Mouse (Mus musculus) heart, embryonic 12.5 days (tissue): ENCODE data around the gene Dnajb13. TPM values are rescaled to one million over a fixed set of nuclear protein-coding genes. Genes with fewer than 3 reads are reported as not detected.

Experiments
- ATAC-seq: fragments of 200-750 bp; cut with Nextera tagmentation; 2 replicates; pipeline ENCODE4 v1.8.0; 2017; ENCODE audit warnings: moderate TSS enrichment, moderate library complexity; ENCODE audit not compliant: insufficient number of reproducible peaks, low FRiP score
- H3K27ac ChIP-seq: fragments of 300-500 bp; sonication (generic); 2 replicates; pipeline ENCODE4 v1.5.1; 2016; ENCODE audit warnings: mild to moderate bottlenecking, moderate library complexity; ENCODE audit not compliant: poor library complexity, severe bottlenecking
- H3K27me3 ChIP-seq: fragments of 300-500 bp; sonication (generic); replicated peaks from 2 replicates; pipeline ENCODE4 v1.6.1; 2016; ENCODE audit warnings: mild to moderate bottlenecking, moderate library complexity
- H3K36me3 ChIP-seq: fragments of 300-500 bp; sonication (generic); 2 replicates; pipeline ENCODE4 v1.6.1; 2016; ENCODE audit warnings: mild to moderate bottlenecking, moderate library complexity
- H3K4me1 ChIP-seq: fragments of 300-500 bp; sonication (generic); replicated peaks from 2 replicates; pipeline ENCODE4 v1.6.1; 2016; ENCODE audit warnings: mild to moderate bottlenecking
- H3K4me2 ChIP-seq: fragments of 300-500 bp; sonication (generic); 2 replicates; pipeline ENCODE4 v1.6.1; 2016; ENCODE audit warnings: mild to moderate bottlenecking, moderate library complexity
- H3K4me3 ChIP-seq: fragments of 300-500 bp; sonication (generic); 2 replicates; pipeline ENCODE4 v1.5.1; 2016; ENCODE audit warnings: mild to moderate bottlenecking
- H3K9ac ChIP-seq: fragments of 300-500 bp; sonication (generic); 2 replicates; pipeline ENCODE4 v1.6.1; 2016; ENCODE audit warnings: mild to moderate bottlenecking, moderate library complexity
- H3K9me3 ChIP-seq: fragments of 300-500 bp; sonication (generic); replicated peaks from 2 replicates; pipeline ENCODE4 v1.6.1; 2016; ENCODE audit warnings: mild to moderate bottlenecking, moderate library complexity
- WGBS: fragments of 180-500 bp; shearing (Covaris S2); methylation state at CpG from one replicate; pipeline ENCODE4 v1.1.7; 2016; 5-methylcytosine and 5-hydroxymethylcytosine counted together
- polyA plus RNA-seq: library from polyadenylated mRNA; unstranded; fragments of >200 nt; fragmentation: Nextera tagmentation; extraction: Ambion mirVana; gene quantifications from 2 replicates; pipeline ENCODE4 v1.2.1, GENCODE M21; 2016

The Dnajb13 gene
- polyA plus RNA-seq, 1 experiment from 2014 or later = 0.10 TPM

DNA sequence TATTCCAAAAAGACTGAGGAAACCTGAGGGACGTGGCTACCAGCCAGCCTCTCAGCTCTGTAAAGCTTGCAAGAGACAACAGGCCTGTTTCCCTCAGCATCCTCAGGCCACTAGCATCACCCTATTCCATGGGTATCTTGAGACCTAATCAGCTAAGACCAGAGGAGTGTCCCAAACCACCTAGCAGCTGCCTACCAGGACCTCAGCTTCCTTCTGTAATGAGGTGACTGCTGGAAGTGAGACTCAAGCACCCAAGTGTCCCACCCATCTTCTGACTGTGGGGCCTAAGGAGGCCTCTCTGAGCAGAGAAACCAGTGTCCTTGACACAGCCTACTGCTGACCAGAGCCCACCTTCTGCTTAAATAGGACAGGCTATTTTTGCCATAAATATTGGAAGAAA lies 45.3 kb downstream of the Dnajb13 start:
- Histone ChIP-seq H3K36me3 (peaks cover 12% of the 10 kb centered on the region), H3K9me3 (no peaks in the 10 kb centered on the region), H3K4me3 (no peak overlapping the region), H3K27ac (no peak overlapping the region), H3K27me3 (no peaks in the 10 kb centered on the region), H3K9ac (no peak overlapping the region), H3K4me2 (no peak overlapping the region), H3K4me1 (peaks cover 62% of the 10 kb centered on the region)
- ATAC-seq = no peak
- WGBS = 87% methylated on average over 1 of the region's 1 CpGs

DNA sequence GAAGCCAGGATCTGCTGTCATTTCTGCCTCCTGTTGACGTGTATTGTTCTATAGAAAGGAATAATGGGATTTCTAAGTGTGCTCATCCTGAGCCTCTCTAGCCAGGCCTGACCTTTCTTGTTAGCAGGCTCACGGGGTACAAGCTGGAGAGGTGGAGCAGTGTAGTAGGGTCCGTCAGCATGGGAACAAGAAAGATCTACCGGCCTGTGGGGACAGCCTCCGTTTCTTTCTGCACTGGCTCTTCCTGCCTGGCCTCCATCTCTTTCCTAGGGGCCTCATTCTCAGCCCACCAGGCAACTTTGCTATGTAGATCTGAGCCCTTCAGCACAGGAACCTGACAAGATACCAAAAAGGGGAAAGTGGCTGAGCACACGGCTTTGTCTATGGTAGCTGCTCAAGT lies 46.0 kb downstream of the Dnajb13 start:
- ATAC-seq = no peak
- Histone ChIP-seq H3K9me3 (no peaks in the 10 kb centered on the region), H3K27ac (no peak overlapping the region), H3K4me1 (peaks cover 61% of the 10 kb centered on the region), H3K4me3 (no peak overlapping the region), H3K9ac (no peak overlapping the region), H3K36me3 (peaks cover 12% of the 10 kb centered on the region), H3K27me3 (no peaks in the 10 kb centered on the region), H3K4me2 (no peak overlapping the region)
- 85% methylated on average over 6 of the region's 6 CpGs for WGBS

DNA sequence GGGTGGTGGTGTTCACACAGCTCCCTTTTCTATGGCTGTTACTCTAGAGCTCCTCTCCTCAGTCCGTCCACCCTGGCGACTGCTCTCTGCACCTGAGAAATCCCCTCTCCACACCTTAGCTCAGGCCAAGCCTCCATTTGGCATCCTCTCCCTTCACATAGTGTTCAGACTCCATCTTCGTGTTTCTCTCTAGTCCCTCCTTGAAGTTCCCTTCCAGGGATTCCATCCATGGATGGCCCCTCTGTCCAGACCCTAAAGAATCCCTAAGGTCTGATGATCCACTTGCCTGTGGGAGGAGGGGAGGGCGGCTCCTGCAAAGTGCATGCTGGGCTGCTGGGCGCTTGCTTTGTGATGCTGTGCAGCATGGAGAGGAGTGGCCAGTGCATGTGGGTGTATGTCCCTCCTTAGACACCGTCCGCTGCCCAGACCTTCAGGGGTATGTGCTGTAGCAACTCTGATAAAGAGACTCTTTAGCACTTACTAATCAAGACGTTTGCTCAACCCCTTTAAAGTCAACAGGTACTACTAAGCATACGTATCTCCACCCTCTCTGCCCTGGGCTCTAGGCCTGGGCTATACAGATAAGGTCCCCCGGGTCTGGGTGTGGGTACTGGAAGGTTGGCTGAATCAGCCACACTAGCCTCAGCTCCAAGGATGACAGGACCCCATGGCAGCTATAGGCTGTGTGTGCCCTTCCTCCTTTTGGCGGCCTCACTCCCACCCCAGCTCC lies 47.8 kb downstream of the Dnajb13 start:
- peak; percentile 91 for ATAC-seq
- Histone ChIP-seq H3K27ac (peak overlapping the region; percentile 87), H3K27me3 (no peaks in the 10 kb centered on the region), H3K4me3 (peak overlapping the region; percentile 9), H3K9me3 (no peaks in the 10 kb centered on the region), H3K9ac (peak overlapping the region; percentile 1; the same call in 1 of the 2 replicates), H3K4me2 (peak overlapping the region; percentile 57; the same call in 1 of the 2 replicates), H3K4me1 (peaks cover 48% of the 10 kb centered on the region), H3K36me3 (peaks cover 12% of the 10 kb centered on the region)
- WGBS = 68% methylated on average over 11 of the region's 11 CpGs

DNA sequence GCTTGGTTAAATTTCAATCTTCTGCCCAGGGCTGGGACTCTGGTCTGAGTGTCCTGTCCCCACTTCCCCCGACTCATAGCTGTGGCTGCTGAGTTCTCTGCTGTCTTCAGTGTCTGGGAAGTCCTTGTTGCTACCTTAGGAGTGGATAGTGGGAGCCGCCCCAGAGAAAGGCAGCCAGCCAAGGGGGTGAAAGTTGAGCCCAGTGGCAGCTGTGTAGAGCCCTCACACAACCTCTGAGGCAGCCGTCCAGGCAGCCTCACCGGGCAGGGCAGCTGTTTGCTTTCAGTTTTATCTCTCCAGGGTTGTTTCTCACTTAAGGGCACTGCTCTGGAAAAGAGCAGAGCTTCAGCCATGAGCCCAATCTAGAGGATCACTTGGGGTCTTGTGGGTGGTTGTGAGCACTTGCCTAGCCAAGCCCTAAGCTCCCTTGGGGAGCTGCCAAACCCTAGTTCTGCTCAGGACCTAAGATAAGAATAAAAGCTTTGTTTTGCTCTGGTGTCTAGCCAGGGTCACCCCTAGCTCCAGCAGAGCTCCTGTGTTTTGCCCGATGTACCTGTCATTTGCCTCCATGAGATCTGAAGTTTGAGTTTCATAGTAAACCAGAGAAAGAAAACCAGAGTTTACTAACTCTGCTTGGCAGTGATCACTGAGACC lies 49.0 kb downstream of the Dnajb13 start:
- Histone ChIP-seq H3K27me3 (no peaks in the 10 kb centered on the region), H3K4me1 (peaks cover 51% of the 10 kb centered on the region), H3K9ac (peak overlapping the region; percentile 64), H3K36me3 (peaks cover 20% of the 10 kb centered on the region), H3K9me3 (no peaks in the 10 kb centered on the region), H3K27ac (peak overlapping the region; percentile 87), H3K4me2 (peak overlapping the region; percentile 57), H3K4me3 (peak overlapping the region; percentile 9)
- ATAC-seq = peak; percentile 7; the same call in 1 of the 2 replicates
- 13% methylated on average over 5 of the region's 5 CpGs for WGBS

DNA sequence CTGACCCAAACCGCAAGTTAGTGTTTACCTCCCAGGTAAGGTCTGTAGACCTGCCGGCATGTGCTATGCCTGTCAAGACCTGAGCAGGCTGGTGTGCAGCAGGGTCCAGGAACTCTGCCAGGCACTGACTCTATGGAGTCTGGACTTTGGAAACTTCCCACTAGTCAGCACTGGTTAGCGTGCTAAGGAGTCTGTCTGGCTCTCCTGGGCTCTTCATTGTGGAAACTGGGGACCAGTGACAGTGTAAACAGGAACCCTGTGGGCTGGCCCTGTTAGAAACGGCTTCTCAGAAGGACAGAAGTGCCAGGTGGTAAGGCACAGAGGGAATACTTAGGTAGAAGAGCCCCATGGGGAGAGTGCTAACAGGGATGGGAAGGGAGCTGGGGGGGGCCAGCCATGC lies 49.5 kb downstream of the Dnajb13 start:
- H3K27ac ChIP-seq = peak overlapping the region; percentile 87
- peak overlapping the region; percentile 9 for H3K4me3 ChIP-seq
- 56% methylated on average over 4 of the region's 4 CpGs for WGBS
- peak overlapping the region; percentile 64 for H3K9ac ChIP-seq
- H3K4me2 ChIP-seq = peak overlapping the region; percentile 57
- no peaks in the 10 kb centered on the region for H3K27me3 ChIP-seq
- H3K36me3 ChIP-seq = peaks cover 21% of the 10 kb centered on the region
- peak; percentile 5; the same call in 1 of the 2 replicates for ATAC-seq
- H3K9me3 ChIP-seq = no peaks in the 10 kb centered on the region
- H3K4me1 ChIP-seq = peaks cover 51% of the 10 kb centered on the region

DNA sequence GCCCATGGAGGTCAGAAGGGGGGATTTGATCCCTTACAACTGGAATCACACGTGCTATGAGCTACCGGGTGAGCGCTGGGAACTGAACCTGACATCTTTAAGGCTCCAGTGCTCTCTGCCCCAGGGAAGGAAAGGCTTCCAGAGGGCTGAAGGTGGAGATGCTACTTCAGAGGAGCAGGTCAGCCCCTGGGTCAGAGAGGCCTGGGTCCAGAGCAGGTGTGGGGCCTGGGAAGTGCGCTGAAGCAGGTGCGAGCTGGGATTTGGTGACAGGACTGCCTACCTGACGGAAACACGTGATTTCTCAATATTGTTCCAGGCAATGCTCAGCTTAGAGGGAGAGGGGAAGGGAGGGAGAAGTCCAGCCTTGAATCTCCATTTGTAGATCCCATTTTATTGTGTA lies 50.5 kb downstream of the Dnajb13 start:
- Histone ChIP-seq H3K27me3 (no peaks in the 10 kb centered on the region), H3K36me3 (peaks cover 23% of the 10 kb centered on the region), H3K4me1 (peaks cover 47% of the 10 kb centered on the region), H3K27ac (peak overlapping the region; percentile 87; the same call in 1 of the 2 replicates), H3K4me2 (0 out of 2 replicates have a peak overlapping the region, but pooled peaks have one; percentile 57), H3K4me3 (no peak overlapping the region), H3K9ac (no peak overlapping the region), H3K9me3 (no peaks in the 10 kb centered on the region)
- 95% methylated on average over 7 of the region's 7 CpGs for WGBS
- no peak for ATAC-seq

DNA sequence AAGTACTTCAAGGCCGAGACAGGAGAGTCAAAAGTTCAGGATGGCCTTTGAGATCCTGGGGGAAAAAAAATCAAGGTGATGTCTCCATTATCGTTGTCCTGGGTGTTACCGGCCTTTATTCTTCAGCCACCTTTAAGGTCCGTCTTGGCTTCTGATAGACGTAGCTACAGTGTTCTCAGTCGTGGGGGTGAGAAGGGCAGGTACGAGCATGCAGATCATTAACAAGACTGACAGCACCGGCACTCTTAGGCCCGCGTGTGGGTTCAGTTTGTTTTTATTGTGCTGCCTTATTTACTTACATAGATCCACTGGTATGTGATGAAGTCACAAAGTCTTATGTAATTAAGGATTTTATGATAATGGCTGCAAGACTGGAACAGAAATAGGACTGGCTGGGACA lies 51.0 kb downstream of the Dnajb13 start:
- H3K4me1 ChIP-seq = peaks cover 42% of the 10 kb centered on the region
- no peak for ATAC-seq
- peak overlapping the region; percentile 48 for H3K27ac ChIP-seq
- H3K9ac ChIP-seq = no peak overlapping the region
- no peaks in the 10 kb centered on the region for H3K27me3 ChIP-seq
- H3K36me3 ChIP-seq = peaks cover 27% of the 10 kb centered on the region
- H3K4me2 ChIP-seq = no peak overlapping the region
- WGBS = 80% methylated on average over 10 of the region's 10 CpGs
- H3K4me3 ChIP-seq = no peak overlapping the region
- H3K9me3 ChIP-seq = no peaks in the 10 kb centered on the region

DNA sequence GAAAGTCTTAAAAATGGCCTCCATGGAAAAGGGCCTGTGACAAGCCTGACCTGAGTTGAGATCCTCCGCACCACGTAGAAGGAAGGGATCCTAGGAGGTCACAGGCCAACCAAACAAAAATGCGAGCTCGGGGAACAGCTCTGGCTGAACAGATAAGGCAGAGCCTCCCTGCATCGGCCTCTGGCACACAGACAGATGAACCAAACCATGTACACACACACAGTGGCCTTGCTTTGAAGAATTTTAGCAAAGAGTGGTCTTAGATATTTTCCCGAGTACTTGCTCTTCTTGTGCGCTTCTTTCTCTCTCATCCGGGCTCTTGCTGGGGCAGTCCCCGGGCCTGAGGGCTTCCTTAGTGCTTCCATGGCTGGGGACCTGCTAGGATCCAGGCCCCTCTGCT lies 51.6 kb downstream of the Dnajb13 start:
- H3K36me3 ChIP-seq = peaks cover 28% of the 10 kb centered on the region
- no peak overlapping the region for H3K4me3 ChIP-seq
- ATAC-seq = peak; percentile 62
- no peak overlapping the region for H3K9ac ChIP-seq
- peaks cover 37% of the 10 kb centered on the region for H3K4me1 ChIP-seq
- H3K9me3 ChIP-seq = no peaks in the 10 kb centered on the region
- no peaks in the 10 kb centered on the region for H3K27me3 ChIP-seq
- H3K4me2 ChIP-seq = no peak overlapping the region
- H3K27ac ChIP-seq = peak overlapping the region; percentile 48
- WGBS = 59% methylated on average over 9 of the region's 9 CpGs

DNA sequence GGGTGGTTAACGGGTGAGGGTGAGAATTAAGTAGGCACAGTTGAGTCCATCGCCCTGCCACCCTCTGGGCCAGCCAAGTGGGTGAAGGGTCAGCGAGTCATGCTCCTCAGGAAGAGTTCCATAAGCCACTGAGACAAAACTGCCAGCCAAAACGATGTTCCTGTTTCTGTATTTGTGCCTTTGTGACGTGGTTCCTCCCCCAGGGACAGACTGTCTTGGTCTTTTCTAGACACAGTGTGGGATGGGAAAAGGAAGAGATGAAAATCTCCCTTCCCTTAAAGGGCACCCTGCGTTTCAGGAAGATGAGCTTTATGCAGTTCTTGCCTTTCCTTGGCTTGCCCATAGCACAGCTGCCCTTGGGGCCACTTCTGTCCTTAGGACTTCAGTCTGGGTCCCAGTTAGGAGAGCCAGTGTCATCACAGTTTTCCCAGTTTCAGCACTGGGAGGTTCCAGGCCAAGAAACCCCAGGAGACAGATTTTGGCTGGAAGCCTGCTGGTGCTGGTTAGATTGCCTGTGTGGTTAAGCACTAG lies 53.1 kb downstream of the Dnajb13 start:
- no peak for ATAC-seq
- WGBS = 65% methylated on average over 6 of the region's 6 CpGs
- H3K27ac ChIP-seq = no peak overlapping the region
- H3K4me1 ChIP-seq = peaks cover 39% of the 10 kb centered on the region
- H3K4me3 ChIP-seq = no peak overlapping the region
- no peak overlapping the region for H3K4me2 ChIP-seq
- H3K27me3 ChIP-seq = no peaks in the 10 kb centered on the region
- peaks cover 36% of the 10 kb centered on the region for H3K36me3 ChIP-seq
- no peak overlapping the region for H3K9ac ChIP-seq
- no peaks in the 10 kb centered on the region for H3K9me3 ChIP-seq

DNA sequence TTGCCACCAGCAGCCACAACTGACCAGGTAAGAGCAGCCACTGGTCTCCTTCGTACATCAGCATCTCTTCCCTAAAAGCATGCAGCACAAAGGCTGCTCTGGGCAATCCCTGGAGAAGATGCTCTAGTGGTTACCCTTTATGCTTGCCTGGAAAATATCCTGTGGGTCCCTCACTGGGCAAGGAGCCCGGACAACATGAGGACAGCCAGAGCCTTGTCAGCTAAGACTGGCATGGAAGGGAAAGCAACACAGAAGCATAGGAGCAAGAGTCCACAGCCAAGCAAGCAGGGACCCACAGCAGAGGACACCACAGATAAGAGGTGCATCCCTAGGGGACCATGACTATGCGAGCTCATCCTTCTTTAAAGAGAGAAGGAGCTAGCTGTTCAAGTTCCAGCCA lies 54.9 kb downstream of the Dnajb13 start:
- WGBS = 90% methylated on average over 3 of the region's 3 CpGs
- Histone ChIP-seq H3K4me3 (no peak overlapping the region), H3K4me1 (peaks cover 21% of the 10 kb centered on the region), H3K9me3 (no peaks in the 10 kb centered on the region), H3K27me3 (no peaks in the 10 kb centered on the region), H3K27ac (no peak overlapping the region), H3K4me2 (no peak overlapping the region), H3K36me3 (peaks cover 53% of the 10 kb centered on the region), H3K9ac (no peak overlapping the region)
- ATAC-seq = no peak

DNA sequence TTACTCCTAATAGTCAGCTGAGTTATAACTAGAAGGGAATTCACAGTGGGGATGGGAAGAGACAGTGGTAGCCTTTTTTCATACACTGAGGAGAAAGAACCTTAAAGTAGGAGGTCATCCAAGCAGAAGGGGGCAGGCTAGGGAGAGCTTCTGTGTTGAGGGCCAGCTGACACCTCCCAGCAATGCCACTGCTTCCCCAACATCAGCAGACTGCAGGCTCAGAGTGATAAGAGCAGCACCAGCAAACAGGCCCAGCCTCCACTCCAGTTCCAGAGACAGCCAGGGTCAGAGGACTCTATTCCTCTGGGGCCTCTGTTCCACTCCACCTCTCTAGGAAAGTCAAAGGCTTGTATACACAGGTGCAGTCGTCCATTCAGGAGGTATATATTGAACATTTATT lies 56.6 kb downstream of the Dnajb13 start:
- Histone ChIP-seq H3K9me3 (no peaks in the 10 kb centered on the region), H3K4me2 (no peak overlapping the region), H3K27ac (0 out of 2 replicates have a peak overlapping the region, but pooled peaks have one; percentile 39), H3K27me3 (no peaks in the 10 kb centered on the region), H3K4me1 (peaks cover 13% of the 10 kb centered on the region), H3K9ac (0 out of 2 replicates have a peak overlapping the region, but pooled peaks have one; percentile 42), H3K4me3 (no peak overlapping the region), H3K36me3 (peaks cover 70% of the 10 kb centered on the region)
- WGBS = 51% methylated on average over 1 of the region's 1 CpGs
- peak; percentile 89 for ATAC-seq
